Mouse (Mus musculus): ENCODE data around the gene Gm20517.

DNA sequence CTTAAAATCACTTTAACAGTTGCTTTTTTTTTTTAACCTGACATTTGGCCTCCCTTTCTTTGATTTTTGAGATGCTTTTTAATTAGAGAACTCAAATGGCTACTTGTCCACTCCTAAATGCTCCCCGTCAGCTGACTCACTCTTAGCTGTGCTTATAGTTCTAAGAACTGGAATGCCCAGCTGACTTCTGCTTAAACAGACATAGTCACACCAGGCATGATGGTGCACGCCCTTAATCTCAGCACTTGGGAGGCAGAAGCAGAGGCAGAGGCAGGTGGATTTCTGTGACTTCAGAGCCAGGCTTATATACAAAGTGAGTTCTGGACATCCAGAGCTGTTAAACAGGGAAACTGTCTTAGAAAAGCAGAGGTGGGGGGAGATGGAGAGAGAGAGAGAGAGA lies 40.6 kb downstream of the Gm20517 start:
- TF ChIP-seq CTCF (IDR thresholded peaks at IDR 0.05; ENCODE audit: insufficient read depth, low read depth, low read length) (no peak), POLR2A (IDR thresholded peaks at IDR 0.05; ENCODE audit: insufficient read depth, low read depth, low read length) (no peak)
